Mouse (Mus musculus) gastrocnemius, adult 8-10 months (tissue): Measurements from ENCODE around the gene Olfr69. TPM values are rescaled to one million over a fixed set of nuclear protein-coding genes. Genes with fewer than 3 reads are reported as not detected.

Experiments
- total RNA-seq, 4 experiments: library from RNA; stranded (reverse); gene quantifications; 2 replicates each; pipeline ENCODE4 v1.2.4; 2022

The Olfr69 gene
- total RNA-seq, 4 experiments from 2014 or later: not detected

Other genes starting within 250 kb of the Olfr69 start
- gene Olfr612, start 228.9 kb downstream of the Olfr69 start, total RNA-seq: not detected
- not detected for gene Olfr613, start 223.5 kb downstream of the Olfr69 start, total RNA-seq
- not detected for gene Olfr615, start 215.5 kb downstream of the Olfr69 start, total RNA-seq
- not detected for gene Olfr616, start 202.5 kb downstream of the Olfr69 start, total RNA-seq
- gene Olfr617, start 198.5 kb downstream of the Olfr69 start, total RNA-seq: not detected
- not detected for gene Olfr618, start 181.5 kb downstream of the Olfr69 start, total RNA-seq
- not detected for gene Olfr619, start 171.0 kb downstream of the Olfr69 start, total RNA-seq
- gene Olfr620, start 159.1 kb downstream of the Olfr69 start, total RNA-seq: not detected
- not detected for gene Olfr622, start 128.9 kb downstream of the Olfr69 start, total RNA-seq
- not detected for gene Olfr623, start 107.9 kb downstream of the Olfr69 start, total RNA-seq
- not detected for gene Olfr624, start 100.4 kb downstream of the Olfr69 start, total RNA-seq
- not detected for gene Olfr625-ps1, start 88.9 kb downstream of the Olfr69 start, total RNA-seq
- not detected for gene Olfr243, start 56.9 kb downstream of the Olfr69 start, total RNA-seq
- gene Olfr628, start 41.2 kb downstream of the Olfr69 start, total RNA-seq: not detected
- not detected for gene Olfr629, start 26.7 kb downstream of the Olfr69 start, total RNA-seq
- not detected for gene Olfr630, start 14.3 kb downstream of the Olfr69 start, total RNA-seq
- not detected for gene Olfr68, start 8.1 kb upstream of the Olfr69 start, total RNA-seq
- not detected for gene Olfr67, start 20.2 kb upstream of the Olfr69 start, total RNA-seq
- gene Hbb-bt, start 42.4 kb upstream of the Olfr69 start, total RNA-seq: 10 to 100 TPM; 11.6 to 30.4 (median 18.8) TPM
- gene Hbb-bs, start 56.5 kb upstream of the Olfr69 start, total RNA-seq: 100 to 1,000 TPM; 150 to 315 (median 224) TPM
- gene Hbb-bh2, start 68.9 kb upstream of the Olfr69 start, total RNA-seq: not detected
- not detected for gene Hbb-bh1, start 71.6 kb upstream of the Olfr69 start, total RNA-seq
- gene Hbb-y, start 81.6 kb upstream of the Olfr69 start, total RNA-seq: not detected
- not detected for gene Olfr66, start 114.7 kb upstream of the Olfr69 start, total RNA-seq
- not detected for gene Olfr64, start 122.9 kb upstream of the Olfr69 start, total RNA-seq
- gene Olfr65, start 131.9 kb upstream of the Olfr69 start, total RNA-seq: not detected
- not detected for gene Olfr631, start 157.2 kb upstream of the Olfr69 start, total RNA-seq
- gene Olfr632, start 162.8 kb upstream of the Olfr69 start, total RNA-seq: not detected
- not detected for gene Olfr633, start 172.8 kb upstream of the Olfr69 start, total RNA-seq
- gene Olfr635, start 199.6 kb upstream of the Olfr69 start, total RNA-seq: not detected
- not detected for gene Olfr638, start 227.2 kb upstream of the Olfr69 start, total RNA-seq
- not detected for gene Olfr639, start 245.7 kb upstream of the Olfr69 start, total RNA-seq